Mouse (Mus musculus) urinary bladder, postnatal 36 days (tissue): ENCODE data around the gene B4galnt3.

ENCODE experiments used
- DNase-seq, 2 experiments: peaks; one replicate each; pipeline ENCODE4 v3.0.0; 2022; ENCODE audit warnings: low spot score in 2 of 2, mixed read lengths in 1 of 2

B4galnt3 gene

GRCm38 (mm10) chr6:120222669-120223068 lies 71.7 kb downstream of the B4galnt3 start:
- DNase-seq: peak; percentile 23 to 52

- DNase-seq: no peak
Observed at GRCm38 (mm10) chr6:120219281-120219680, 75.1 kb downstream of the B4galnt3 start.

- DNase-seq: no peak
Observed at GRCm38 (mm10) chr6:120216702-120217101, 77.7 kb downstream of the B4galnt3 start.

DNA sequence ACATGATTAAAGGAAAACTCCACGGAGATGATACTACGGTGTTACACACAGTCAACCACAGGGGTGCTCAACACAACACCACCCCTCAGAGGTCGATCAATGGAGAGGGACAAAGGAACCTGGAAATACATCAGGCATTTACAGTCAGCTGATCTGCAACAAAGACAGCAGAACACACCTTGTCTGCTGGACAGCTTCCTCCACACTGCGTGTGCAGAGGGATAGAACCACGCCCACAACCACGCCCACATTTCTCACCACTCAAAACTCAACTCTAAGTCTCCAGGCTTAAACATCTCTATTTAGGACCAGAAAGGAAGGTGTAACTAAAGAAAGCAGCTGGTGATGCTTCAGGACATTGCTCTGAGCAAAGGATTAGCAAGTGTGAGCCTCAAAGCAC lies 82.8 kb downstream of the B4galnt3 start:
- DNase-seq: no peak

DNA sequence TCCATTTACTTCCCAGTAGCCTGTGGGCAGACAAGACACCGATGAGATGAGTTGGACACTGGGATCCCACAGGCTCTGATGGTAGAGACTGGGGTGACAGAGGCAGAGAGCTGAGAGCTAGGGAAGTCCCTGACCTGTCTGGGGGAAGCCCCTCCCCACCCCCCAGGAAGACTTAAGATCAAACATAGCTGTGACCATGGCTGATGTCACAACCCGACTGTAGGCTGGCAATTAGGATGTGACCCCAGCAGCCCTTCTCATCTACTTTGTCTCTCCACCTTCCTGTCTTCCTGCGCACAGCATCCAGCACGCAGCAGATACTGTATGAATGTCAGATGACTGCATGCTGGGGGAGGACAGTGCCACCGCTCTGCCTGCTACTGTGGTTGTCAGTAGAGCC lies 87.8 kb downstream of the B4galnt3 start:
- no peak for DNase-seq

DNA sequence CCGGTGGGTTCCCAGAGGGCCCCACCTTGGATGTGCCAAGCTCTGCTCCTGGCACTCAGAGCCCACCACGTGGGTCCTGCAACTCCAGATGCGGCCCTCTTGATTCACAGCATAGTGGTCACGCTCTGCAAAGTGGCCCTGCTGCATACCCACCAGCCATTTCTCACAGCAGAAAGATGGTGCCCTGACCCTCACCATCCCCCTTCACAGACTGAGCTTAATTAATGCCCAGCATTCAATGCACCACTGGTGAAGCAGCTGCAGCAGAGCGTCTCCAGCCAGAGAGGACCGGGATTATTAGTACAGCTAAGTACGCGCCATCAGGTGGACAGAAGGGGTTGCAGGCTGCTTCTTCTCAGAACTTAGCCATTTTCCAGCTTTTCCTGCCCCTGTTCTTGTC lies 92.0 kb downstream of the B4galnt3 start:
- no peak for DNase-seq

GRCm38 (mm10) chr6:120201956-120202355 lies 92.4 kb downstream of the B4galnt3 start:
- DNase-seq: no peak

DNA sequence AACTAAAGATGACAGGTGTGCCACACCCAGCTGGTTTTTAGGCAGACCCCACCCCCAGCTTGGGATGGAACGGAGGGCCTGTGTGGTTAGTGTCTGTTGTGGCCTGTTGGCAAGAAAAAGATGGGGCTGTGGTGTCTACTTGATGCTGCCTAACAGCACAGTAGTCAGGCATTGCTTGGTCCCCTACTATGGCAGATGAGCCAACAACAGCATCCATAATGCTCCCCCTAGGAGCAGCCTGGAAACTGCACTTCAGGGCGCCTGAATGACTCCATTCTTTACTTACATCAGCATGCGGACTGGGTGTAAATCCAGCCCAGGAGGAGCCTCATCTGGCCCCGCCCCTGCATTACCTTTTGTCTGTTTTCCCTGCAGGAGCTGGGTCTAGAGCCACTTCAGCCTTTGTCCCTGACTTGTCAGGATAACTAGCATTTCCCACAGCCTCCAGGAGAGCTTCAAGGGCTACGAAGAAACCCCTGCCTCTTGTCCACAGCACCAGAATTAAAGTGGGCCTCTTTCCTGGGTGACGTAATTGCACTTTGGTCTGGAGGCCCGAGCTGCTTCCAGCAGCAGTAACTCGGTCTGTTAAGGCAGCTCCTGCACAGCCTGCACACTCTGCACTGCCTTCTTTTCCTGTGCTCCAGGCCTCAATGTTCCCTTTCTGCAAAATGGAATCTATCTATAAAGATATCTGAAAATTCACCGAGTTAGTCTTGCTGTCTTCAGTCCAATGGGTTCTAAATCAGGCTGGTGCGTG lies 94.5 kb downstream of the B4galnt3 start:
- DNase-seq: no peak

DNA sequence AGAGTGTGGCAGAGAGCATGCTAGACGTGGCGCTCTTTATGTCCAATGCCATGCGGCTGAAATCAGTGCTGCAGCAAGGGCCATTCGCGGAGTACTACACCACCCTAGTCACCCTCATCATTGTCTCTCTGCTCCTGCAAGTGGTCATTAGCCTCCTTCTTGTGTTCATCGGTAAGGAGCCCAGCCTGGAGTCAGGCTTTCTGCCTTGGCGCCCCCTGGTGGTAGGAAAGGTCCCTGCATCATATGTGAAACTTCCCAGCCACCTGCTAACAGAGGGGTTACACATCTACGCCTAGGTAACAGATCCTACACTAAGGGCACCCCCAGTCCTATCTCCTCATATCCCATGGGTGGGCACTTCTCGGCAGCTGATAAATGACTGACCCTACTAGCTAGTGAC lies 96.4 kb downstream of the B4galnt3 start:
- peak; percentile 64 to 74 for DNase-seq

DNA sequence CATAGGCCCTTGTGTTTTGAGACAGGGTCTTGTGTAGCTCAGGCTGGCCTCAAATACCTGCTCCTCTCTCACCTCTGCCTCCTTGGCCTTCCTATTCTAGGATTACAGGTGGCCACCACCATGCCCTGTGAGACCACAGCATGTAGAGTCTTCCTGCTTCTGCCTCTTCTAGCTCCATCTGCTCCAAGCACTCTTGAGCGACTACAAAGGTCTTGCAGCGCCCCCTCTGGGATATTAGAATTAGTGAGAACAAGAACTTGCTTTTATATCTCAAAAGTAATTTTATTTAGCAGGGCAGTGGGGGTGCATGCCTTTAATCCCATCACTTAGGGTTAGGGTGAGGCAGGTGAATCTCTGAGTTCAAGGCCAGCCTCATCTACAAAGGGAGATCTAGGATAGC lies 97.5 kb downstream of the B4galnt3 start:
- DNase-seq: no peak

DNA sequence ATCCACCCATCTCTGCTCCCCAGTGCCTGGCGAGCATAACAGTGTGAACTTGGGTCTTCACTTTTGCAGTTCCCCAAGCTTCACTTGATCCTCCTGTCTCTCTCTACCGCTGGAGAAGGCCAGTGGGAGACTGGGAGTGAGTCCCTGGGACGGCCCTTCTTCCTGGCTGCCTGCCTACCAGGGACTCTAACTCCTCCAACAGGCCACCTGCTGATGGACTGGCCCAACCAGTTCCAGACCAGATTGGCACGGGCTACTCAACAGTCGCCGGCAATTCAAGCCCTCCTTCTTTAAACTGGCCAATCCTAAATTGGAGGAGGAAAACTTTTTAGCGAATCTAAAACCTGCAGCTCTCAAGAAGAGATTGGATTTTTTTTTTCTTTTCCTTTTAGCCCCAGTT lies 99.4 kb downstream of the B4galnt3 start:
- peak; percentile 63 to 70 for DNase-seq

DNA sequence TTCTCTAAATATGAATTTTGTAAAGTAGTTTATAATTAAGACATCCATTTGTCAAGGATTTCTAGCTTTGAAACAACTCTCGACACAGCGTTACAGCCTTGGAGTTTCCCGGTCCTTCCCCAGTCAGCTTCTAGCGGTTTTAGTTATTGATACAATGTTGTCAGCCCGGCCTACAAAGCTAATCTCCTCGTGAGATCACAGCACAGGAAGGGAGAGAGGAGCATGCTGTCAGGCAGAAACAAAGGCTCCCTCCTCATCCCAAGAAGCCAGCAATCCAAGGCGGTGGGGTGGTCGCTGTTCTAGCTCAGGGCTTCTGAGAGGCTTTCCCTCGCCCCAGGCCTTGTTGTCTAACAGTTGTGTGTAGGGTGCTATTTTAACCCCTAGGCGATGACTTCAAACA lies 100.1 kb downstream of the B4galnt3 start:
- DNase-seq: no peak

- no peak for DNase-seq
Observed at GRCm38 (mm10) chr6:120193793-120194192, 100.6 kb downstream of the B4galnt3 start.

GRCm38 (mm10) chr6:120193174-120193573 lies 101.2 kb downstream of the B4galnt3 start:
- DNase-seq: peak; percentile 78 to 84

DNA sequence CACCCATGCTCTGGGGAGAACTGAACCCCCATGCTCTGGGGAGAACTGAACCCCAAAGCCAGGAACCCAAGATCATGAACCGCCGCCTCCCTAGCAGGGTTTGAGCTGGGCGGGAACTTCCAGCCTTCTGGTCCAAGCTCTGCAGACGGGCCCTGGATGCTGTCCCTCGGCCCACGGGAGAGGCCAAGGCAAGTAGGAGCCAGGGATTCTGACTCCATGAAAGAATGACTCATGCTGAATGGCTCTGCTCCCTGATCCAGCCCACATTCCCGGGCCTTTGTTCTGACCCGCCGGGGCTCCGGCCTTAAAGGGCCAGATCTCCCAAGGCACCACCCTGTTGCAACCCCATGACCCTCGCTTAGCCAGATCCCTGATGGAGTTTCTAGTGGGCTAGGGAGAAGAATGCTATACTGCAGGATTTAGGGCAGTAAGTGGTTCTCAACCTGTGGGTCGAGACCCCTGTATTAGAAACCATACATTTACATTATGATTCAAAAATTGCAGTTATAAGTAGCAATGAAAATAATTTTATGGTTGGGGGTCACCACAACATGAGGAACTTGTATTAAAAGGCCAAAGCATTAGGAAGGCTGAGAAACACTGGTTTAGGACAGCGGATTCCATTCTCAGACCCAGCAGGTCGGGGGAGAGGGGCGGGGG lies 102.0 kb downstream of the B4galnt3 start:
- peak; percentile 67 to 83 for DNase-seq

DNA sequence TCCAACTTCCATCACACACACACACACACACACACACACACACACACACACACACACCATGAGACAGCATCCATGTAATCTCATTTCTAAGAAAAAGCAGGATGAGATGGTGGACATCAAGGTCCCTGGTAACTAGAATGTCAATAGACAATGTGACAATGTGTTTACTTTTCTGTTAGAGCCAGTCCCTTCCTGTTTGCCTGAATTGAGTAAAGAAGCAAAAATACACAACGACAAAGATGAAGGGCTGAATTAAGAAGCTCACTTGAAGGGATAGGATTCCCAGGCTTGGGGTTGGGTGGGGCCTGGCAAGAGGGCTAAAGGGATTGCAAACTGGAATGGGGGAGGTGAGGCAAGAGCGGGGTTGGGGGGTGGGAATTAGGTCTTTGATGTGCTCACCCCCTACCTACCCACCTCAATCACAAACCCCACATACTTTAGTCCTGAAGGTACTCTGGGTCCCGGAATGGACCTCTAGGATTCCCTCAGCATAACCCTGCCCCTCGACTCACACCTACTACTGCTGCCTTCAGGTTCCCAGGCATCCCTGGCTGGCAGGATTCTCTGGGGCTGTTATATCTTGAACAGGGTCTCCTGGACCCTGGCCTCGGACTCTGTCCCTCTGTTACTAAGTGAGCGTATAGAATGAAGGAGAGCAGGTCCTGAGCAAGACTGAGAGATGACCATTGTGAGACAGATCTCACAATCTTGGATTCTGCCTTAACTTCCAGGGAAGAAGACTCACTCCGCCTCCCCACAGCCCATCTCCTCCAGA lies 102.8 kb downstream of the B4galnt3 start:
- no peak for DNase-seq

DNA sequence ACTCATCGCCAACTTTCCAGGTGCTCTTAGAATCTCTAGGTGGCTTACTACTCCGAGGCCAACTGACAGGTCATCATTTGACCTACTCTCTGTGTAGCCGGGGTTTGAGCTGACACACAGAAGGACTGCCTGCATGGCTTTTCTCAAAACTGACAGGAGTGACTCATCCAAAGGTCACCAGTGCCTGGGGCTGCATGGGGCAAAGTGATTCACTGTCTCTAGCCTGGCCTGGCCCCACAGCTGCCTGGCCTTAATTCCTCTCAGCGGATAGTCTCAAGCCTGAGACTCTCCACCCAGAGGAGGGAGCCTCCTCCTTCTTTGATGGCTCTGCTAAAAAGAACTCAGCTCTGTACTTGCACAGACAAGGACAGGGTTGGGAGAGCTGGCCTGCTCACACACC lies 103.4 kb downstream of the B4galnt3 start:
- peak in 1 of 2 experiments; percentile 57 for DNase-seq

GRCm38 (mm10) chr6:120190365-120190764 lies 104.0 kb downstream of the B4galnt3 start:
- no peak for DNase-seq

DNA sequence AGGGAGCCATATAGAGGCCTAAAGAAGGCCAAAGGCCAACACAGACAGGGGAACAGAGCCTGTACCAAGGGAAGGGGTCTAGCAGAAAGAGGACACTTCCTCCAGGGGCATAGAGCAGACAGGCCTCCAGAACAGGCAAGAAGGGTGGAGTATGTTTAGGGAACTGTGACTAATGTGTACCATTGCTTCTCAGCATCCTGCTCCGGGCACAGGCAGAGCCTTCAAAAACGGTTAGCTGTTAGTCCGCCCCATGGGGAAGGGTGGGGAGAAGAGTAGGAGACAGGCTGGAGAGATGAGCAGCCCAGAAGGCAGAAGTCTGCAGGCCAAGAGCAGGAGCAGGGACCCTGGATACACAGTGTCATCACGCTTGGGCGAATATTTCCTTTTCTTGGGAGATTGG lies 105.1 kb downstream of the B4galnt3 start:
- no peak for DNase-seq

GRCm38 (mm10) chr6:120188376-120189235 lies 105.8 kb downstream of the B4galnt3 start:
- DNase-seq: peak in 1 of 2 experiments; percentile 36

DNA sequence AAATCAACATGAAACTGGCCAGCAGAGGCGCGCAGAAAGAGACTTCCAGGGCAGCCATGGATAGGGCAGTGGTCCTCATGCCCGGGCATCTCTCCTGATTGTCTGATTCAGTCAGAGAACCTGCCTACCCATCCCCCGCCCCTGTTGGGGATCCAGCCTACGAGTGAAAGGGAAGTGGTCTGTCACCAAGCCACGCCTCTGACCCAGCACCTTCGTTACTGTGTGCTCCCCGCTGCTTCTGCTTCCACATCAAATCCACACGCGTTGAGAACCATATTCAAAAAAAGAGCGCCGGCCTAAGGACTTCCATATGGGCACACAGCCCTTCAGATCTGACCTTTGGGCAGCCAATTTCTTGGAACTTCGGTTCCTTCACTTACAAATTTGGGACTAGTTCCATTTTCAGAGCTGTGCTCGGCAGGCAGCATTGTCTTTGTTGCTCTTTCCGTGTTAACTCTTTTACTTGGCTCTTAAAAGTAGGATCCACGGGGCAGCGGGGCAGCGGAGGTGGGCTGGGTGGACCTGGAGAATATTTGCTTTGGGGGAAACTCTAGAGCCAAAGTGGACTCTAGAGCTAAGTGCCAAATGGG lies 106.7 kb downstream of the B4galnt3 start:
- no peak for DNase-seq
